ENCODE assay signal across 8 mouse cellular contexts in genomic region chr14:31207070-31207830, GRCm38 (mm10). TPM values are rescaled to one million over a fixed set of nuclear protein-coding genes. Genes with fewer than 3 reads are reported as not detected.
DNase-seq lines count a peak whose midpoint lies in the region; ATAC-seq and TF ChIP-seq lines count a peak whose summit lies in the region.

No protein-coding gene starts in this region.

- H3K4me3 ChIP-seq in layer of hippocampus, adult 2 months, result peak overlapping the region; percentile 83
- H3K4me3 ChIP-seq in heart, embryonic 13.5 days, result peak overlapping the region; percentile 82
- peak overlapping the region; percentile 81 for H3K4me3 ChIP-seq in liver, embryonic 13.5 days (replicated peaks)
- H3K4me3 ChIP-seq in stomach, embryonic 14.5 days (ENCODE audit: low read depth, low read length), result peak overlapping the region; percentile 82

- TF ChIP-seq CTCF in layer of hippocampus, adult 2 months (conservative IDR thresholded peaks at IDR 0.05), result no peak

- ATAC-seq in heart, embryonic 13.5 days (ENCODE audit: extremely low read depth, insufficient number of reproducible peaks, low FRiP score, low TSS enrichment), result no peak
- ATAC-seq in liver, embryonic 13.5 days (ENCODE audit: low read depth), result peak; percentile 71
- ATAC-seq in stomach, embryonic 14.5 days (ENCODE audit: insufficient number of reproducible peaks, insufficient read depth, low FRiP score, low read depth), result peak; percentile 23; the same call in 1 of the 2 replicates

- peaks cover 49% of the 10 kb centered on the region for H3K36me3 ChIP-seq in heart, embryonic 13.5 days
- H3K36me3 ChIP-seq in liver, embryonic 13.5 days, result peaks cover 25% of the 10 kb centered on the region
- H3K36me3 ChIP-seq in stomach, embryonic 14.5 days (ENCODE audit: control insufficient read depth, insufficient read depth, low read length), result peaks cover 26% of the 10 kb centered on the region

- H3K27me3 ChIP-seq in heart, embryonic 13.5 days (replicated peaks), result no peaks in the 10 kb centered on the region
- no peaks in the 10 kb centered on the region for H3K27me3 ChIP-seq in liver, embryonic 13.5 days
- H3K27me3 ChIP-seq in stomach, embryonic 14.5 days (ENCODE audit: control insufficient read depth, insufficient read depth, low read length), result no peaks in the 10 kb centered on the region

- peak overlapping the region; percentile 97 for H3K9ac ChIP-seq in heart, embryonic 13.5 days
- peak overlapping the region; percentile 91 for H3K9ac ChIP-seq in liver, embryonic 13.5 days
- H3K9ac ChIP-seq in stomach, embryonic 14.5 days (replicated peaks; ENCODE audit: low read depth, low read length), result 0 out of 2 replicates have a peak overlapping the region, but pooled peaks have one; percentile 91

- DNase-seq in layer of hippocampus, adult 2 months (ENCODE audit: low spot score in 2 of 2), result no peak
- DNase-seq in layer of hippocampus, adult 8-10 months (ENCODE audit: low spot score in 2 of 2), result no peak
- peak; percentile 55 for DNase-seq in c-Kit-positive CD71-positive TER-119-positive erythroid progenitor cells, embryonic 14.5 days (ENCODE audit: low spot score)
- DNase-seq in liver, embryonic 13.5 days, result peak; percentile 58
- DNase-seq in spleen, postnatal 14 days (ENCODE audit: low spot score in 2 of 2), result no peak
- DNase-seq in right cerebral cortex, postnatal 36 days (ENCODE audit: low spot score in 2 of 2), result no peak

- H3K4me1 ChIP-seq in heart, embryonic 13.5 days, result peaks cover 55% of the 10 kb centered on the region
- peaks cover 63% of the 10 kb centered on the region for H3K4me1 ChIP-seq in liver, embryonic 13.5 days (replicated peaks)
- peaks cover 10% of the 10 kb centered on the region; the same call in 1 of the 2 replicates for H3K4me1 ChIP-seq in stomach, embryonic 14.5 days (ENCODE audit: control insufficient read depth, insufficient read depth, low read length)

- 72% methylated on average over 13 of the region's 13 CpGs for WGBS in heart, embryonic 13.5 days
- WGBS in liver, embryonic 13.5 days (ENCODE audit: insufficient replicate concordance), result 64% methylated on average over 13 of the region's 13 CpGs
- 81% methylated on average over 13 of the region's 13 CpGs for whole genome bisulfite sequencing in stomach, embryonic 14.5 days

- no peaks in the 10 kb centered on the region for H3K9me3 ChIP-seq in heart, embryonic 13.5 days
- no peaks in the 10 kb centered on the region for H3K9me3 ChIP-seq in liver, embryonic 13.5 days (replicated peaks)
- H3K9me3 ChIP-seq in stomach, embryonic 14.5 days (ENCODE audit: control insufficient read depth, low read depth, low read length), result no peaks in the 10 kb centered on the region

- H3K4me2 ChIP-seq in heart, embryonic 13.5 days, result peak overlapping the region; percentile 82
- H3K4me2 ChIP-seq in liver, embryonic 13.5 days, result peak overlapping the region; percentile 80
- H3K4me2 ChIP-seq in stomach, embryonic 14.5 days (replicated peaks; ENCODE audit: low read depth, low read length), result peak overlapping the region; percentile 66

- peak overlapping the region; percentile 98 for H3K27ac ChIP-seq in layer of hippocampus, adult 2 months
- H3K27ac ChIP-seq in heart, embryonic 13.5 days (replicated peaks), result peak overlapping the region; percentile 100
- H3K27ac ChIP-seq in liver, embryonic 13.5 days, result peak overlapping the region; percentile 88
- no peak overlapping the region for H3K27ac ChIP-seq in stomach, embryonic 14.5 days (ENCODE audit: low read length)

RNA-seq across cellular contexts. Expression of gene Tnnc1, which starts 0.9 kb away (rescaled TPM):
- total RNA-seq in layer of hippocampus, adult 2 months (2021), result 1 to 10 TPM; 2.4 to 2.9 TPM
- 1 to 10 TPM; 2.3 to 3.7 (median 2.9) TPM for total RNA-seq in layer of hippocampus, adult 8-10 months (2022)
- 3,442 and 4,164 TPM in 2 replicates for polyA plus RNA-seq in heart, embryonic 13.5 days (2015; fragmentation: Nextera tagmentation; extraction: Ambion mirVana)
- 21.1 and 25.3 TPM in 2 replicates for polyA plus RNA-seq in liver, embryonic 13.5 days (2015; fragmentation: Nextera tagmentation; extraction: Ambion mirVana)
- 1.3 and 3.2 TPM in 2 replicates for polyA plus RNA-seq in stomach, embryonic 14.5 days (2014; fragmentation: Nextera tagmentation; extraction: Ambion mirVana)

RNA-seq across cellular contexts. Expression of gene Nisch, which starts 9.5 kb away (rescaled TPM):
- total RNA-seq in layer of hippocampus, adult 2 months (2021), result 100 to 1,000 TPM; 472 to 491 TPM
- 100 to 1,000 TPM; 432 to 530 (median 469) TPM for total RNA-seq in layer of hippocampus, adult 8-10 months (2022)
- polyA plus RNA-seq in heart, embryonic 13.5 days (2015; fragmentation: Nextera tagmentation; extraction: Ambion mirVana), result 340 and 345 TPM in 2 replicates
- polyA plus RNA-seq in liver, embryonic 13.5 days (2015; fragmentation: Nextera tagmentation; extraction: Ambion mirVana), result 77.9 and 84.9 TPM in 2 replicates
- polyA plus RNA-seq in stomach, embryonic 14.5 days (2014; fragmentation: Nextera tagmentation; extraction: Ambion mirVana), result 347 and 368 TPM in 2 replicates

RNA-seq across cellular contexts. Expression of gene Sema3g, which starts 10.4 kb away (rescaled TPM):
- 1 to 10 TPM; 5.0 to 6.1 TPM for total RNA-seq in layer of hippocampus, adult 2 months (2021)
- total RNA-seq in layer of hippocampus, adult 8-10 months (2022), result 1 to 10 TPM; 4.7 to 5.9 (median 5.6) TPM
- 0.51 TPM in 2 replicates for polyA plus RNA-seq in heart, embryonic 13.5 days (2015; fragmentation: Nextera tagmentation; extraction: Ambion mirVana)
- polyA plus RNA-seq in liver, embryonic 13.5 days (2015; fragmentation: Nextera tagmentation; extraction: Ambion mirVana), result 0.02 and 0.05 TPM in 2 replicates
- 0.34 and 0.43 TPM in 2 replicates for polyA plus RNA-seq in stomach, embryonic 14.5 days (2014; fragmentation: Nextera tagmentation; extraction: Ambion mirVana)

RNA-seq across cellular contexts. Expression of gene Stab1, which starts 38.8 kb away (rescaled TPM):
- 10 to 100 TPM; 23.2 TPM for total RNA-seq in layer of hippocampus, adult 2 months (2021)
- 10 to 100 TPM; 17.6 to 27.0 (median 25.1) TPM for total RNA-seq in layer of hippocampus, adult 8-10 months (2022)
- polyA plus RNA-seq in heart, embryonic 13.5 days (2015; fragmentation: Nextera tagmentation; extraction: Ambion mirVana), result 43.2 and 49.5 TPM in 2 replicates
- 18.5 and 19.2 TPM in 2 replicates for polyA plus RNA-seq in liver, embryonic 13.5 days (2015; fragmentation: Nextera tagmentation; extraction: Ambion mirVana)
- 48.3 and 54.4 TPM in 2 replicates for polyA plus RNA-seq in stomach, embryonic 14.5 days (2014; fragmentation: Nextera tagmentation; extraction: Ambion mirVana)

RNA-seq across cellular contexts. Expression of gene Phf7, which starts 43.9 kb away (rescaled TPM):
- 1 to 10 TPM; 5.3 to 6.0 TPM for total RNA-seq in layer of hippocampus, adult 2 months (2021)
- total RNA-seq in layer of hippocampus, adult 8-10 months (2022), result 1 to 10 TPM; 4.5 to 5.4 (median 4.9) TPM
- 7.8 and 8.2 TPM in 2 replicates for polyA plus RNA-seq in heart, embryonic 13.5 days (2015; fragmentation: Nextera tagmentation; extraction: Ambion mirVana)
- 8.4 and 8.6 TPM in 2 replicates for polyA plus RNA-seq in liver, embryonic 13.5 days (2015; fragmentation: Nextera tagmentation; extraction: Ambion mirVana)
- 11.3 and 13.5 TPM in 2 replicates for polyA plus RNA-seq in stomach, embryonic 14.5 days (2014; fragmentation: Nextera tagmentation; extraction: Ambion mirVana)

Comparison
In these comparisons a context has a peak if more than half of its experiments do, and no peak if none do; other contexts are left out.
1. DNase-seq: peak in c-Kit-positive CD71-positive TER-119-positive erythroid progenitor cells, embryonic 14.5 days (single experiment) and liver, embryonic 13.5 days (single experiment); none in layer of hippocampus, adult 2 months (0 of 2), layer of hippocampus, adult 8-10 months (0 of 2), spleen, postnatal 14 days (0 of 2) and right cerebral cortex, postnatal 36 days (0 of 2).
2. RNA of gene Tnnc1, which starts 0.9 kb away (polyA plus RNA-seq): 3,442 to 4,164 TPM in heart, embryonic 13.5 days; 21.1 to 25.3 TPM in liver, embryonic 13.5 days and 1.3 to 3.2 TPM in stomach, embryonic 14.5 days; every median in the first group is over 100 times any median in the second.
3. Peak in every context shown above with its lines, with median percentiles within 50 percentile points of each other: H3K4me3 ChIP-seq, H3K4me2 ChIP-seq and H3K9ac ChIP-seq.